Mouse (Mus musculus) kidney, postnatal 4 days (tissue): ENCODE results near the gene Evi5l.

Source experiments
- DNase-seq, 2 experiments: peaks; one replicate each; pipeline ENCODE4 v3.0.0; 2021; ENCODE audit warnings: mixed read lengths in 2 of 2

Gene Evi5l

DNA sequence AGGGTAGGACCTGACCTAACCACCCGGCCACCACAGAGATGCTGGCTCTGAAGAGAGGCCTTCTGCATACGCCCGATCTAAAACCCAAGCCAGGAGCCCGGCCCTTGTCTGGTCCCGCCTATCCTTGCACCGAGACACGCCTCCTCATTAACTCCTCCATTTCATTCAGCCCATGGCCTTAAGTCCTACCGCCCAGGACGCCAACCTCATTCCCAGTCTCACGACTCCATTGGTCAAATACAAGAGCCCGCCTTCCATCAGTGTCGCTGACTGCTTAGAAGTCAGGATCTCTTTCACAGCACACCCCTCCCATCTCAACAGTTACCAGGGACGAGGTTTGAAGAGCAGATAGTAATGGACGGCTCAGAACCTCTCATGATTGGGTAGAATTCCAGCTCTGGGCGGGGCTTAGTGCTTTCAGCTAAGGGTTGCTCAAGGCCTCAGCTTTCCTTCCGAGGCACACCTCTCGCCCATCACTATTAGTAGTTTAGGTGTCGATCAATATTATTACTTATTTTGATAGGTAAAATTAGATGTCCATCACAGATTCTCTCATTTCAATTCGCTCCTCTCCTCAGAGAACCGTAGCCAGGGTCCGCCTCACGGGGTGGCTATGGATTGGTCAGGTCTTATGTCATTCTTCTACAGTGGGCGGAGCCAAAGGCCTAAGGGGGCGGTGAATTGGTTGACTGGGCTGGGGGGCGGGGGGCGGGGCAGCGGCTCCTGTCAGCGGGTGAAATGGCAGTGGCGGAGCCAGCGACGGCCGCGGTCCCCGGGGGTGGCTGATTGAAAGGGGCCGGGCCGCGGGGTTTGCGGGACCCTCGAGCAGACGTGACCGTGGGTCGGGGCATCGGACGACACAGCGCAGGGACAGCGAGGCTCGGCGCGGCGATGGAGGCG, at the start of gene Evi5l:
Gene Evi5l (plus strand): TSS at position 716 of the 900 bp plus-strand sequence.
- peak; percentile 98 to 99 for DNase-seq

DNA sequence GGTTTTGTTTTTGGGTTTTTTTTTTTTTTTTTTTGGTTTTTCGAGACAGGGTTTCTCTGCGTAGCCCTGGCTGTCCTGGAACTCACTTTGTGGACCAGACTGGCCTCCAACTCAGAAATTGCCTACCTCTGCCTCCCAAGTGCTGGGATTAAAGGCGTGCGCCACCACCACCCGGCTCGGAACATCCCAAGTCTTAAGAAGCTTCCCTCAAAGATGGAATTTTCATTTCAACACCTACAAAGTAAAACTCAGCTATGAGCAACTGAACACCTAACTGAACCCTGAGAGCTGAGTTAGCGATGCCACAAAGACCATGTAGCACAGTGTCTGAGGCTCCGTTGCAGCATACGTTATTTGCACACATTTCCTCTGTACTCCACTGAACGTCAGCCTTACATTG, 32.6 kb upstream of the Evi5l start, which contains the start of gene Cd209g:
Gene Cd209g (plus strand): TSS at position 301 of the 400 bp plus-strand sequence.
- no peak for DNase-seq

GRCm38 (mm10) chr8:4139660-4140646, 26.4 kb upstream of the Evi5l start:
- DNase-seq, result peak; percentile 84 to 86

GRCm38 (mm10) chr8:4141721-4142120, 24.6 kb upstream of the Evi5l start:
- DNase-seq, result peak in 1 of 2 experiments; percentile 5

DNA sequence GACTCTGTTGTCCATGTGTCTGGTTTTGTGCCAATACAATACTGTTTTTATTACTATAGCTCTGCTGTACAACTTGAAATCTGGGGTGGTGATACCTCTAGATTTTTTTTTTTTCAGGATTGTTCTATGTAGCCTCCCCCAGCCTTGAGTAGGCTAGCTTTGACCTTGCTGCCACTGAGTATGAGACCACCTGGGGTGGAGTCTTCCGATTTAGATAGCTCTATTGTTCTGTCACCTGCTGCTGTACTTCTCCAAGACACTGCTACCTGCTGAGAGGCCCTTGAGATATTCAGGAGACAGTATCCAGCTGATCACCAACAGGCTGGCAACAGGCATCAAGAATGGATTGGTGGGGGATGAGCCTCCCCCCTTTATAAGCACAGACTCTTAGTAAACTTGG, 19.1 kb upstream of the Evi5l start:
- DNase-seq, result no peak

GRCm38 (mm10) chr8:4154878-4155277, 11.5 kb upstream of the Evi5l start:
- no peak for DNase-seq

DNA sequence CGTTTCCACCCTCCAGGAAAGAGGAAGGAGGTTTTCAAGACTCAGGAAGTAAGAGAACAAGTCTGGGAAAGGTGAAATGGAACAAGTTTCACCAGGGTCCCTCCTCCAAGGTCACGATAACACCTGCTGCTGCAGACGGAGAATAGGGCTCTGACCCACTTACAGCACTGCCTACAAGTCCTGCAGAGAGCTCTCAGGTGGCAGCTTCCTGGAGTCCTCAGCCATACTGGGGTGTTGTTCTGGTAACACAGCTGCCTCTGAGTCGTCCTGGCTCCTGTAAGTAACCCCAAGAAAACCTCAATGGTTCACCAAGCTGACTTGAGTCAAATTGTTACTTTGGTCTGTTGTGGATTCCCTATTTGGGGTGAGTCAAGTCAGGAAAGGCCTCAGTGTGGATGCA, 3.6 kb upstream of the Evi5l start:
- DNase-seq, result no peak

DNA sequence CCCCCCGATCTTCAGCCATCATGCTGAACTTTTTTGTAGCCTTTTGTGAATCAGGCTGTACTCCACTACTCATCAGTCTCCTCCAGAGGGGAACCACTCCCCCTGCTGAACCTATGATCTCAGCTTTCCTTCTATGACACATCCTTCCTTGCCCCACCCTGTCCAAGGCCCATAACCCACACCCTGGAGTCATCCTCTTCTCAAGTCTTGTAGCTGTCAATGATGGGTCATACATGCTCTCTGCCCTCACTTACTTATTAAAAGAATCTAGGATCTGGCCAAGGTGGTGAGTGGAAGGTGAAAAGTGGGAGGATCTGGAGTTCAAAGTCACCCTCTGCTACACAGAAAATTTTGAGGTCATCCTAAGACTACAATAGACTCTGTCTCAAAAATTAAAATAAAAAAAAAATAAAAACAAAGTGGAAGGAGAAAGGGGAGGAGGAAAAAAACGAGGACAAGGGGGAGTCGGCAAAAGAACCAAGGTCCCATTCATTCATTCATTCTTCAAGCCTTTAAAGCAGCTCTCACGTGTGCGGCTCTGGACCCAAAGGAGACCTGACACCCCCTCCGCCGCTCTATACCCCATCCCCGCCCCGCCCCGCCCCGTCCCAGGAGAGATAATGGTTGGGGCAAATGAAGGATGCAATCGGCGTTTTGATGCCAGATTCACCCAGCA, 1.1 kb upstream of the Evi5l start:
- DNase-seq, result no peak

- DNase-seq, result no peak
These were observed 636 bp downstream of the Evi5l start for GRCm38 (mm10) chr8:4166881-4167525.

DNA sequence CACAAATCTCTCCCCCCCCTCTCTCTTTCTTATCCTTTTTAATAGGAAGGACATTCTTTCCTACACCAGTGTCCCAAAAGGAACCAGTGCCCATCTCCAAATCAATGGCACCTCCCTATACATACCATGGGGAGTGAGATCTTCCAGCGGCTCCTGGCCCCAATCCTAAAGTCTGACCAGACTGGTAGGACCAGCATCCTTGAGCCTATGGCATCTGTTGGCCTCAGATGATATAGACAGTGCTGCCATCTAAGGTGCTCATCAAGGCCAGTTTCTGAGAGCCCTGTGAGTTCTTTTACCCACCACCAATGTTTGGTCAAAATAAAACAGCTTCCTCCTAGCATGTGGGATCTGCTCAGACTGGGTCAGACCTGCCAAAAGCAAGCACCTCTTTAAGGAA, 1.6 kb downstream of the Evi5l start:
- no peak for DNase-seq

DNA sequence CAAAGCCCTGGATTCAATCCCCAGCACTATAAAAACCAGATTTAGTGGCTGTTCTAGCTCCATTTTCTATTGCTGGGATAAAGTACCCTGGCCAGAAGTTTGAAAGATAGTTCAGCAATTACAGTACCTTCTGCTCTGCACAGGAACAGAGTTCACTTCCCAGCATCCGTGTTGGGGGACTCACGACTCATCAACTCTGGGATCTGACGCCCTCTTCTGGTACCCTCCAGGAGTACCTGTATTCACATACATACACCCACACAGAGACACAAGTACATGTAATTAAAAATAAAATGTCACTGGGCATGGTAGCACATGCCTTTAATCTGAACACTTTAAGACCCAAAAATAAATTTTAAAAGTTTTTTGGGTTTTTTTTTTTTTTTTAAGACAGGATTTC, 6.1 kb downstream of the Evi5l start:
- DNase-seq, result no peak

GRCm38 (mm10) chr8:4174018-4174417, 7.7 kb downstream of the Evi5l start:
- no peak for DNase-seq

- no peak for DNase-seq
These were observed 17.0 kb downstream of the Evi5l start for GRCm38 (mm10) chr8:4183409-4183808.

GRCm38 (mm10) chr8:4186151-4186550, 19.8 kb downstream of the Evi5l start:
- DNase-seq, result no peak

DNA sequence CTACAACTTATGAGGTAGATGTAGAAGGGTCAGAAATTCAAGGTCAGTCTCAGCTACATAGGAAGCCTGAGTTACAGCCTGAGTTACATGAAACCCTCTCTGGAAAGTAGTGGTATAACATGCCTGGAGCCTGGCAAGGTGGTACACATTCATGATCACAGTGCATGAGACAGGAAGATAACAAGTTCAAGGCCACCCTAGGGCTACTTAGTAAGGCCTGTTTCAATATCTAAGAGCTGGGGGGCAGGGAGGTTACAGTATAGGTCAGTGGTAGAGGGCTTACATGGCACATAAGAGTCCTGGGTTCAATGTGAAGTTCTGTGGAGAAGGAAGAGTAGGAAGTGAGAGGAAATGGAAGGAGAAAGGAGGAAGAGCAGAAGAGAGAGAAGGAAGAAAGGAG, 22.2 kb downstream of the Evi5l start:
- no peak for DNase-seq

DNA sequence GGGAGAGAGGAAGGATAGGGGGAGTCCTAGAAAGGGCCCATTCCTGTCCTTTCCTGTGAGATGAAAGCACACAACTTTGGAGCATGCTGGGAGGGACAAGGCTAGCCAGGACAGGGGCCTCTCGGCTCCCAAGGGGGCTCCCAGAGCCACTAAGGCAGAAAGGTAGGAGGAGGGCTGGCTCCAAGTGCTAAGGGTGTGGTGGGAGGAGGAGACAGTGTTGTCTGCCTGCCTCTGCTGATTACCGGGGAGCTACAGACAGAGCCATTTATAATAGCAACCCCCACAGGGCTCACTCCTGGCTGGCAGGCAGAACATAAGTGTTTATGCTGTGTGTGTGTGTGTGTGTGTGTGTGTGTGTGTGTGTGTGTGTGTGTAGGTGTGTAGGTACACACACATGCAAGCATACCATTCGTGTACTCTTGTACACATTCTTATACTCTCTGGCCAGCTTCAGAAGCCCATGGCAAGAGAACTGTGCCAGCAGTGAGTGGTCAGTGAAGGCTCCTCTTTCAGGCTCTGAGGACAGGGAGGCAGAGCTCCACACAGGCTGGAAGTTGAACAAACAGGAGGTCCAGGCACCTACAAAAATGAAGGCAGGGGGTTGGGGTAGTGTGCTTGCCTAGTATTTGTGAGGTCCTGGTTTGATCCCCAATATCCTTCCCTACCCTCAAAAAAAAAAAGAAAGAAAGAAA, 22.8 kb downstream of the Evi5l start:
- DNase-seq, result no peak

- DNase-seq, result no peak
These were observed 25.9 kb downstream of the Evi5l start for GRCm38 (mm10) chr8:4192305-4192704.

GRCm38 (mm10) chr8:4192807-4193587, 26.6 kb downstream of the Evi5l start:
- peak; percentile 94 for DNase-seq

GRCm38 (mm10) chr8:4193588-4193894, 27.2 kb downstream of the Evi5l start:
- no peak for DNase-seq

DNA sequence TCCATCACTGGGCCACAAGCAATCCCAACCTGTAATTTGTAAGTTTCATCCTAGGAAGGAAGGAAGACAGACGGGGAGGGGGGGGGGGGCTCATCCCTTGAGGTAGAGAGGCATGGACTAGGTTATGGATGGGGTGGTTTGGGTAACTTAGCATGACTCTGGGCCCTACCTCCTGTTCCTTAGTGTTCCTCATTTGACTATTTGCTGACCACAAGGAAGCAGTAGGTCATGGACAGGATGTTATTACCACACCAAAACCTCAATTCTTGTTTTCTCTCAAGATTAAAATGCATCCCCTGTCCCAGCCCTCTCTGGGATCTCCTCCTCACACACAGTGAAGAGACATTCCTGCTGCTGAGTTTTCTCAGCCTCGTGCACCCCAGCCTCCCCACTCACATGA, 35.0 kb downstream of the Evi5l start:
- DNase-seq, result no peak
